Mouse (Mus musculus): ENCODE results near the gene Cib2.

DNA sequence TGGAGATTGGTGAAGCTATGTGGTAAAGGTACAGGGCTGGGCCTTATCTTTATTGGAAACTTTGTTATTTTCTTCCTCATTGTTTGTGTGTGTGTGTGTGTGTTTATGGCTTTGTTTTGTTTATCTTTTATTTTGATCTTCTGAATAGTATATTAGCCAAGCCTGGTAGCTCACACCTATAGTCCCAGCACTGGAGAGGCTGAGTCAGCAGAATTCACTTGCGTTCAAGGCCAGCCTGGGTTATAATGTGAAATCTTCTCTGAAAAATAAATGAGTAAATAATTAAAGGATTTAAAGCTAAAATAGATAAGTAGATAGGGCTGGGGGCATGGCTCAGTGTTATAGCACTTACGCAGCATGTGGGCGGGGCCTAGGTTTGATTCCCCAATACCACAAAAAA lies 21.8 kb downstream of the Cib2 start:
- TF ChIP-seq CTCF (IDR thresholded peaks at IDR 0.05; ENCODE audit: low read depth) (no peak), EP300 (IDR thresholded peaks at IDR 0.05; ENCODE audit: low read depth) (no peak)
